Mouse (Mus musculus): ENCODE results near the gene Ucn2. TPM values are rescaled to one million over a fixed set of nuclear protein-coding genes. Genes with fewer than 3 reads are reported as not detected.

Ucn2 gene
- polyA plus RNA-seq (2012; ENCODE audit: insufficient read depth, low replicate concordance), result 0.18 TPM in 1 of 2 replicates, not detected in the other

DNA sequence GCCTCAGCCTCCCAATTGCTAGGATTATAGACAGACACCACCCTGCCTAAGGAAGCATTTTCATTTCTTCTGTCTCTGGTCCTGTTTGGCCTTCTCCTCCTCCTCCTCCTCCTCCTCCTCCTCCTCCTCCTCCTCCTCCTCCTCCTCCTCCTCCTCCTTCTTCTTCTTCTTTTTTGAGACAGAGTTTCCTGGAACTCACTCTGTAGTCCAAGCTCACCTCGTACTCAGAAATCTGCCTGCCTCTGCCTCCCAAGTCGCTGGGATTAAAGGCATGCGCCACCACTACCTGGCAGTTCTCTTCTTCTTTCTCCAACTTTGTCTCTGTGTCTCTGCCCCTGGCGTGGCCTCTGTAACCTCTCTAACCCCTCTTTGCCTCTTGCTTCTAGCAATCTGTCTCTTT lies at the start of gene Ucn2:
Gene Ucn2 (plus strand): TSS at position 301 of the 400 bp plus-strand sequence.
- H3K9me3 ChIP-seq, result no peaks in the 10 kb centered on the region
- H3K4me3 ChIP-seq (replicated peaks), result no peak within 1 kb of the TSS
- H3K4me1 ChIP-seq, result peaks cover 51% of the 10 kb centered on the region
- peaks cover 50% of the 10 kb centered on the region for H3K27me3 ChIP-seq (replicated peaks)
- H3K36me3 ChIP-seq (replicated peaks; ENCODE audit: low read length), result no peaks in the 10 kb centered on the region
- no peak for TF ChIP-seq GATA1 (IDR thresholded peaks at IDR 0.05; ENCODE audit: borderline replicate concordance, low read length)
- no peak for TF ChIP-seq FLI1 (IDR thresholded peaks at IDR 0.05; ENCODE audit: low read length)

DNA sequence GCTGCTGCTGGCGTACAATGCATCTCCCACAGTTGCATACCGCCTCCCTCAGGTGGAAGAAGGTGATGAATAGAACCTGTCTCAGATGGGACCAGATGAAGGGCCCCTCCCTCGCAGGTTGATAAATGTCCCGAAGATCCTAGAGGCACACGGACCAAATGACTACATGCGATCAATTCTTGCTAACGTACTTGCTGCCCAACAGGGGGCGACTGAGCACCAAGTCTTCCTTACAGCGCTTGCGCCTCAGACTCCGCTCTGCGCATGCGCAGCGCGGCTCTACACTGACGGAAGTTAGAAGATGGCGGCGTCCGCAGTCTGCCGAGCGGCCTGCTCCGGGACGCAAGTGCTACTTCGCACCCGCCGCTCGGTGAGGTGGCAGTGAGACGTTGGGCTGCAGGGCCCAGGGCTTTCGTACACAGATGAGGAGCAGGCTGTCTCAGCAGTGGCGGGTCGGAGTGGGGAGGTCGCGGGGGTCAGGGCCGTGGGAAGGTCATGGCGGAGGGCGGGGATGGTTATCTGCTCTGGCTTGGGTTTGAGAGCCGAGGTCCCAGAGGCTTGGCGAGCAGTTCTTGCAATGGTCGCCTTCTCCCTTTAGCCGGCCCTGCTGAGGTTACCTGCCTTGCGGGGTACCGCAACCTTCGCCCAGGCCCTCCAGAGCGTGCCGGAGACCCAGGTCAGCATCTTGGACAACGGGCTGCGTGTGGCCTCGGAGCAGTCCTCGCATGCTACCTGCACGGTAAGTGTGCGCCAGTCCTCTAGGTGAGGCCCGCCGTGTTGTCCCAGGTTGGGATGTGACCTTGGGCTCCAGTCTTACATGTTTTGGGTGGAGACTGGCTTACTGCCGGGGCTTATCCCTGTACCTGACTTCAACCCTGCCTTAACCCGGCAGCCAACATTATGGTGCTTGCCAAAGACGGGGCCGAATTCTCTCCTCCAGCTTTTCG lies 49.1 kb upstream of the Ucn2 start, which contains the start of gene Uqcrc1:
Gene Uqcrc1 (plus strand): TSS at position 216 of the 947 bp plus-strand sequence.
- no peaks in the 10 kb centered on the region for H3K9me3 ChIP-seq
- H3K4me1 ChIP-seq, result peaks cover 23% of the 10 kb centered on the region
- H3K27me3 ChIP-seq (replicated peaks), result no peaks in the 10 kb centered on the region
- TF ChIP-seq FLI1 (IDR thresholded peaks at IDR 0.05; ENCODE audit: low read length), result no peak
- no peak for TF ChIP-seq GATA1 (IDR thresholded peaks at IDR 0.05; ENCODE audit: borderline replicate concordance, low read length)
- peak within 1 kb of the TSS; percentile 100 for H3K4me3 ChIP-seq (replicated peaks)
- peaks cover 36% of the 10 kb centered on the region for H3K36me3 ChIP-seq (replicated peaks; ENCODE audit: low read length)

GRCm38 (mm10) chr9:108945111-108945510 lies 40.7 kb upstream of the Ucn2 start:
- TF ChIP-seq GATA1 (IDR thresholded peaks at IDR 0.05; ENCODE audit: borderline replicate concordance, low read length) (no peak), FLI1 (IDR thresholded peaks at IDR 0.05; ENCODE audit: low read length) (no peak)
- peaks cover 94% of the 10 kb centered on the region for H3K36me3 ChIP-seq (replicated peaks; ENCODE audit: low read length)
- no peaks in the 10 kb centered on the region for H3K27me3 ChIP-seq (replicated peaks)
- no peak overlapping the region for H3K4me3 ChIP-seq (replicated peaks)
- no peaks in the 10 kb centered on the region for H3K9me3 ChIP-seq
- peaks cover 13% of the 10 kb centered on the region; the same call in 1 of the 2 replicates for H3K4me1 ChIP-seq

DNA sequence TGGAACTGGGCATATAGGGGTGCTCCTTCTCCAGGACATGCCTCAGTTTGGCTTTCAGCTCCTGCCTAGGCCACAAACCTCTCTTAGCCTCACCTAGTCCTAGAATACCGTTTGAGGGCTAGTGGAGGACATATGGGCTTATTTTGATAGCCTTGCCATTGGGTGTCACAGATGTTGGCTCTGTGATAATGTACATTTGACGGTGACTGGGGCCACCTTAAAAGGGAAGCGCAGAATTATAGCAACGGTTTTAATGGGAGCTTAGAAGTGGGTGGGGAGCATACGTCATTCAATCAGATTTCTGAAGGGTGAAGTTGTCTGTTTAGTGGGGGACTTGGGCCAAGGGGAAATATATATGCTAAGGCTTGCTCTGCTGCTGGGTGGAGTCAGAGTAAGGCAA lies 40.2 kb upstream of the Ucn2 start:
- TF ChIP-seq FLI1 (IDR thresholded peaks at IDR 0.05; ENCODE audit: low read length) (no peak), GATA1 (IDR thresholded peaks at IDR 0.05; ENCODE audit: borderline replicate concordance, low read length) (no peak)
- peaks cover 95% of the 10 kb centered on the region for H3K36me3 ChIP-seq (replicated peaks; ENCODE audit: low read length)
- no peaks in the 10 kb centered on the region for H3K9me3 ChIP-seq
- H3K27me3 ChIP-seq (replicated peaks), result no peaks in the 10 kb centered on the region
- peaks cover 13% of the 10 kb centered on the region; the same call in 1 of the 2 replicates for H3K4me1 ChIP-seq
- H3K4me3 ChIP-seq (replicated peaks), result no peak overlapping the region

GRCm38 (mm10) chr9:108949231-108949966 lies 36.4 kb upstream of the Ucn2 start:
- Histone ChIP-seq H3K27me3 (replicated peaks) (peaks cover 22% of the 10 kb centered on the region), H3K36me3 (replicated peaks; ENCODE audit: low read length) (peaks cover 68% of the 10 kb centered on the region), H3K4me3 (replicated peaks) (no peak overlapping the region), H3K4me1 (peaks cover 13% of the 10 kb centered on the region), H3K9me3 (no peaks in the 10 kb centered on the region)
- no peak for TF ChIP-seq FLI1 (IDR thresholded peaks at IDR 0.05; ENCODE audit: low read length)
- TF ChIP-seq GATA1 (IDR thresholded peaks at IDR 0.05; ENCODE audit: borderline replicate concordance, low read length), result no peak

DNA sequence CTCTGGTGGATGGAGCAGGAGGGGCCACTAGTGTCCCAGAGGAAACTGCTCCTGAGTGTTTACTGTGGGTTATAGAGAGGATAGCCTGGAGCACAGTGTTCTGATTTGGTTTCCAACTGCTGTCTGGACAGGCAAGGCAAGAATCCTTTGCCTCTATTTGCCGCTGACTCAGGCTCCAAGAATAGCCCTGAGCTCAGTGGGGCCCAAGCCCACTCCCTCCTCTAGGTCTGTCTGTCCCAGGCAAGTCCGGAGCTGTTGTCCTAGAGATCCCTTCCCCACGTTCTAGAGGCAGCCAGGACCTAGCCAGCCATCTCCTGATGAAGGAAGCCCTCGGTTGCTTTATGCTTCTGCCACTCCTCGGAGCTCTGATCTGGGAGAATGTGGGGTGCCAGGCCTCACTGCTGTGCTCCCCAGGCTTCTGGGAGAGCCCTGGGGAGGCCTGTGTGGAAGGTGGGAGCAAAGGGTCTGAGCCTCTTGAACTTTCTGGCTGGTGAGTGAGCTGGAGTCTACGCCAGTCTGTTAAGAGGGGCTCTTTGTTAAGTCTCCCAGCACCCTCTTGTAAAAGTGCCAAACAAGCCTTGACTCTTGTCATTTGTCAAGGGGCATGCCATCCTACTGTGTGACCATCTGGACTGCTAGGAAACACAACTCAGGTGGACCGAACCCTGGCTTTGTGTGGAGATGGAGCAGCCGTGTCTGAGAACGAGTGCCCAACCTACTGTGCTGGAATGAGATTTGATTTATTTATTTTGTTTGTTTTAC lies 35.7 kb upstream of the Ucn2 start:
- Histone ChIP-seq H3K4me1 (peaks cover 15% of the 10 kb centered on the region), H3K9me3 (no peaks in the 10 kb centered on the region), H3K36me3 (replicated peaks; ENCODE audit: low read length) (peaks cover 61% of the 10 kb centered on the region), H3K4me3 (replicated peaks) (no peak overlapping the region), H3K27me3 (replicated peaks) (peaks cover 27% of the 10 kb centered on the region)
- TF ChIP-seq FLI1 (IDR thresholded peaks at IDR 0.05; ENCODE audit: low read length) (no peak), GATA1 (IDR thresholded peaks at IDR 0.05; ENCODE audit: borderline replicate concordance, low read length) (no peak)

- H3K4me3 ChIP-seq (replicated peaks), result no peak within 1 kb of the TSS
- peaks cover 14% of the 10 kb centered on the region for H3K4me1 ChIP-seq
- H3K36me3 ChIP-seq (replicated peaks; ENCODE audit: low read length), result peaks cover 31% of the 10 kb centered on the region
- no peaks in the 10 kb centered on the region for H3K9me3 ChIP-seq
- peaks cover 55% of the 10 kb centered on the region for H3K27me3 ChIP-seq (replicated peaks)
- TF ChIP-seq GATA1 (IDR thresholded peaks at IDR 0.05; ENCODE audit: borderline replicate concordance, low read length) (no peak), FLI1 (IDR thresholded peaks at IDR 0.05; ENCODE audit: low read length) (no peak)
Observed at GRCm38 (mm10) chr9:108953081-108953636, 32.7 kb upstream of the Ucn2 start, which contains the start of gene Col7a1. TSS of gene Col7a1 (plus strand) at chr9:108953586.

GRCm38 (mm10) chr9:108955241-108955640 lies 30.6 kb upstream of the Ucn2 start:
- H3K36me3 ChIP-seq (replicated peaks; ENCODE audit: low read length), result peaks cover 10% of the 10 kb centered on the region
- peaks cover 23% of the 10 kb centered on the region for H3K4me1 ChIP-seq
- TF ChIP-seq FLI1 (IDR thresholded peaks at IDR 0.05; ENCODE audit: low read length) (no peak), GATA1 (IDR thresholded peaks at IDR 0.05; ENCODE audit: borderline replicate concordance, low read length) (no peak)
- H3K27me3 ChIP-seq (replicated peaks), result peaks cover 73% of the 10 kb centered on the region
- H3K4me3 ChIP-seq (replicated peaks), result no peak overlapping the region
- no peaks in the 10 kb centered on the region for H3K9me3 ChIP-seq

DNA sequence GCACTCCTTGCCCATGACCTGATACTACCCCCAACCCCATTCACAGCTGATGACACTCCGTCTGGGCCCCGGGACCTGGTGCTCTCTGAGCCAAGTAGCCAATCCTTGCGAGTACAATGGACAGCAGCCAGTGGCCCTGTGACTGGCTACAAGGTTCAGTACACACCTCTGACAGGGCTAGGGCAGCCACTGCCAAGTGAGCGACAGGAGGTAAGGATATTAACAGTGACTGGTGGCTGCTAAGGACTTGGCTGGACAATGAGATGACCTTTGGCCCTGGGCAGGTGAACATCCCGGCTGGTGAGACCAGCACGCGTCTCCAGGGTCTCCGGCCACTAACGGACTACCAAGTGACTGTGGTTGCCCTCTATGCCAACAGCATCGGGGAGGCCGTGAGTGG lies 30.0 kb upstream of the Ucn2 start:
- peaks cover 78% of the 10 kb centered on the region for H3K27me3 ChIP-seq (replicated peaks)
- H3K4me3 ChIP-seq (replicated peaks), result no peak overlapping the region
- H3K9me3 ChIP-seq, result no peaks in the 10 kb centered on the region
- TF ChIP-seq FLI1 (IDR thresholded peaks at IDR 0.05; ENCODE audit: low read length) (no peak), GATA1 (IDR thresholded peaks at IDR 0.05; ENCODE audit: borderline replicate concordance, low read length) (no peak)
- H3K4me1 ChIP-seq, result peaks cover 23% of the 10 kb centered on the region
- peaks cover 7% of the 10 kb centered on the region for H3K36me3 ChIP-seq (replicated peaks; ENCODE audit: low read length)

Measured in megakaryocyte, embryonic 14.5 days (primary cell).